Mouse (Mus musculus): ENCODE measurements at regions not wholly inside any gene's neighbourhood (a gene's known extent, or its start where the extent isn't known, plus 50 kb on each side); places are given as distances from the start of the nearest gene placed in this dataset.

- no peaks in the 10 kb centered on the region for H3K4me1 ChIP-seq (replicated peaks; ENCODE audit: control insufficient read depth, insufficient read depth, low read length)
- 66% methylated on average over 4 of the region's 4 CpGs for WGBS
- H3K27me3 ChIP-seq (ENCODE audit: control insufficient read depth, insufficient read depth, low read depth, low read length): no peaks in the 10 kb centered on the region
- H3K36me3 ChIP-seq (ENCODE audit: control insufficient read depth, insufficient read depth, low read length): no peaks in the 10 kb centered on the region
- no peak overlapping the region for H3K4me2 ChIP-seq (ENCODE audit: low read depth, low read length)
- no peak overlapping the region for H3K9ac ChIP-seq (ENCODE audit: low read length)
- H3K9me3 ChIP-seq (ENCODE audit: control insufficient read depth, low read length): no peaks in the 10 kb centered on the region
- no peak overlapping the region for H3K4me3 ChIP-seq (ENCODE audit: low read length)
- no peak overlapping the region for H3K27ac ChIP-seq (ENCODE audit: low read length)
- ATAC-seq (ENCODE audit: low read depth): no peak
These were observed 517.9 kb upstream of the Sox9 start for GRCm38 (mm10) chr11:112264077-112264476.

GRCm38 (mm10) chr11:112270911-112271310 is 511.1 kb upstream of the Sox9 start:
- 71% methylated on average over 5 of the region's 5 CpGs for WGBS
- no peaks in the 10 kb centered on the region for H3K4me1 ChIP-seq (replicated peaks; ENCODE audit: control insufficient read depth, insufficient read depth, low read length)
- H3K9ac ChIP-seq (ENCODE audit: low read length): no peak overlapping the region
- no peak overlapping the region for H3K4me3 ChIP-seq (ENCODE audit: low read length)
- H3K9me3 ChIP-seq (ENCODE audit: control insufficient read depth, low read length): no peaks in the 10 kb centered on the region
- H3K27ac ChIP-seq (ENCODE audit: low read length): peak overlapping the region; percentile 36; the same call in 1 of the 2 replicates
- no peaks in the 10 kb centered on the region for H3K27me3 ChIP-seq (ENCODE audit: control insufficient read depth, insufficient read depth, low read depth, low read length)
- ATAC-seq (ENCODE audit: low read depth): no peak
- no peaks in the 10 kb centered on the region for H3K36me3 ChIP-seq (ENCODE audit: control insufficient read depth, insufficient read depth, low read length)
- H3K4me2 ChIP-seq (ENCODE audit: low read depth, low read length): no peak overlapping the region

GRCm38 (mm10) chr11:112278566-112278965 is 503.5 kb upstream of the Sox9 start:
- no peaks in the 10 kb centered on the region for H3K36me3 ChIP-seq (ENCODE audit: control insufficient read depth, insufficient read depth, low read length)
- no peak overlapping the region for H3K4me2 ChIP-seq (ENCODE audit: low read depth, low read length)
- no peak overlapping the region for H3K4me3 ChIP-seq (ENCODE audit: low read length)
- 87% methylated on average over 1 of the region's 1 CpGs for WGBS
- no peak overlapping the region for H3K9ac ChIP-seq (ENCODE audit: low read length)
- H3K27ac ChIP-seq (ENCODE audit: low read length): no peak overlapping the region
- H3K4me1 ChIP-seq (replicated peaks; ENCODE audit: control insufficient read depth, insufficient read depth, low read length): no peaks in the 10 kb centered on the region
- ATAC-seq (ENCODE audit: low read depth): no peak
- no peaks in the 10 kb centered on the region for H3K27me3 ChIP-seq (ENCODE audit: control insufficient read depth, insufficient read depth, low read depth, low read length)
- H3K9me3 ChIP-seq (ENCODE audit: control insufficient read depth, low read length): no peaks in the 10 kb centered on the region

GRCm38 (mm10) chr11:112282911-112283310 is 499.1 kb upstream of the Sox9 start:
- 75% methylated on average over 7 of the region's 7 CpGs for WGBS

GRCm38 (mm10) chr11:112298901-112299341 is 483.1 kb upstream of the Sox9 start:
- H3K36me3 ChIP-seq (ENCODE audit: control insufficient read depth, insufficient read depth, low read length): no peaks in the 10 kb centered on the region
- no peaks in the 10 kb centered on the region for H3K27me3 ChIP-seq (ENCODE audit: control insufficient read depth, insufficient read depth, low read depth, low read length)
- H3K27ac ChIP-seq (ENCODE audit: low read length): no peak overlapping the region
- H3K4me1 ChIP-seq (replicated peaks; ENCODE audit: control insufficient read depth, insufficient read depth, low read length): no peaks in the 10 kb centered on the region
- H3K4me2 ChIP-seq (ENCODE audit: low read depth, low read length): no peak overlapping the region
- ATAC-seq (ENCODE audit: low read depth): peak; percentile 38
- H3K4me3 ChIP-seq (ENCODE audit: low read length): no peak overlapping the region
- no peak overlapping the region for H3K9ac ChIP-seq (ENCODE audit: low read length)
- H3K9me3 ChIP-seq (ENCODE audit: control insufficient read depth, low read length): no peaks in the 10 kb centered on the region
- 55% methylated on average over 5 of the region's 5 CpGs for WGBS

More at GRCm38 (mm10) chr11:112282911-112283310, 499.1 kb upstream of the Sox9 start:
- Histone ChIP-seq H3K4me3 (ENCODE audit: low read length) (no peak overlapping the region), H3K4me2 (ENCODE audit: low read depth, low read length) (no peak overlapping the region), H3K9me3 (ENCODE audit: control insufficient read depth, low read length) (no peaks in the 10 kb centered on the region), H3K9ac (ENCODE audit: low read length) (no peak overlapping the region), H3K27ac (ENCODE audit: low read length) (no peak overlapping the region), H3K36me3 (ENCODE audit: control insufficient read depth, insufficient read depth, low read length) (no peaks in the 10 kb centered on the region), H3K27me3 (ENCODE audit: control insufficient read depth, insufficient read depth, low read depth, low read length) (no peaks in the 10 kb centered on the region), H3K4me1 (replicated peaks; ENCODE audit: control insufficient read depth, insufficient read depth, low read length) (no peaks in the 10 kb centered on the region)
- ATAC-seq (ENCODE audit: low read depth): no peak

GRCm38 (mm10) chr11:112303091-112303490 is 478.9 kb upstream of the Sox9 start:
- no peak overlapping the region for H3K9ac ChIP-seq (ENCODE audit: low read length)
- H3K36me3 ChIP-seq (ENCODE audit: control insufficient read depth, insufficient read depth, low read length): no peaks in the 10 kb centered on the region
- no peak overlapping the region for H3K27ac ChIP-seq (ENCODE audit: low read length)
- H3K27me3 ChIP-seq (ENCODE audit: control insufficient read depth, insufficient read depth, low read depth, low read length): no peaks in the 10 kb centered on the region
- WGBS: 69% methylated on average over 2 of the region's 2 CpGs
- no peak overlapping the region for H3K4me3 ChIP-seq (ENCODE audit: low read length)
- H3K9me3 ChIP-seq (ENCODE audit: control insufficient read depth, low read length): no peaks in the 10 kb centered on the region
- no peaks in the 10 kb centered on the region; the same call in 1 of the 2 replicates for H3K4me1 ChIP-seq (replicated peaks; ENCODE audit: control insufficient read depth, insufficient read depth, low read length)
- ATAC-seq (ENCODE audit: low read depth): no peak
- H3K4me2 ChIP-seq (ENCODE audit: low read depth, low read length): no peak overlapping the region

GRCm38 (mm10) chr11:112325850-112326249 is 456.2 kb upstream of the Sox9 start:
- ATAC-seq (ENCODE audit: low read depth): 0 out of 2 replicates have a peak, but pooled peaks have one; percentile 34
- Histone ChIP-seq H3K4me2 (ENCODE audit: low read depth, low read length) (no peak overlapping the region), H3K27me3 (ENCODE audit: control insufficient read depth, insufficient read depth, low read depth, low read length) (no peaks in the 10 kb centered on the region), H3K4me3 (ENCODE audit: low read length) (no peak overlapping the region), H3K27ac (ENCODE audit: low read length) (no peak overlapping the region), H3K36me3 (ENCODE audit: control insufficient read depth, insufficient read depth, low read length) (no peaks in the 10 kb centered on the region), H3K9me3 (ENCODE audit: control insufficient read depth, low read length) (no peaks in the 10 kb centered on the region), H3K9ac (ENCODE audit: low read length) (no peak overlapping the region), H3K4me1 (replicated peaks; ENCODE audit: control insufficient read depth, insufficient read depth, low read length) (0 out of 2 replicates have a peak, but pooled peaks cover 3% of the 10 kb centered on the region)
- 70% methylated on average over 4 of the region's 4 CpGs for WGBS

GRCm38 (mm10) chr11:112327606-112328005 is 454.4 kb upstream of the Sox9 start:
- H3K9ac ChIP-seq (ENCODE audit: low read length): no peak overlapping the region
- H3K36me3 ChIP-seq (ENCODE audit: control insufficient read depth, insufficient read depth, low read length): no peaks in the 10 kb centered on the region
- H3K9me3 ChIP-seq (ENCODE audit: control insufficient read depth, low read length): no peaks in the 10 kb centered on the region
- H3K4me3 ChIP-seq (ENCODE audit: low read length): no peak overlapping the region
- no peaks in the 10 kb centered on the region for H3K27me3 ChIP-seq (ENCODE audit: control insufficient read depth, insufficient read depth, low read depth, low read length)
- H3K4me2 ChIP-seq (ENCODE audit: low read depth, low read length): no peak overlapping the region
- no peak overlapping the region for H3K27ac ChIP-seq (ENCODE audit: low read length)
- ATAC-seq (ENCODE audit: low read depth): no peak
- WGBS: 64% methylated on average over 4 of the region's 4 CpGs
- H3K4me1 ChIP-seq (replicated peaks; ENCODE audit: control insufficient read depth, insufficient read depth, low read length): 0 out of 2 replicates have a peak, but pooled peaks cover 3% of the 10 kb centered on the region

GRCm38 (mm10) chr11:112345133-112345532 is 436.9 kb upstream of the Sox9 start:
- ATAC-seq (ENCODE audit: low read depth): no peak
- no peaks in the 10 kb centered on the region for H3K4me1 ChIP-seq (replicated peaks; ENCODE audit: control insufficient read depth, insufficient read depth, low read length)
- no peak overlapping the region for H3K4me3 ChIP-seq (ENCODE audit: low read length)
- H3K36me3 ChIP-seq (ENCODE audit: control insufficient read depth, insufficient read depth, low read length): no peaks in the 10 kb centered on the region
- 27% methylated on average over 6 of the region's 6 CpGs for WGBS
- H3K9ac ChIP-seq (ENCODE audit: low read length): no peak overlapping the region
- H3K4me2 ChIP-seq (ENCODE audit: low read depth, low read length): no peak overlapping the region
- no peaks in the 10 kb centered on the region for H3K9me3 ChIP-seq (ENCODE audit: control insufficient read depth, low read length)
- no peak overlapping the region for H3K27ac ChIP-seq (ENCODE audit: low read length)
- H3K27me3 ChIP-seq (ENCODE audit: control insufficient read depth, insufficient read depth, low read depth, low read length): no peaks in the 10 kb centered on the region

- H3K9me3 ChIP-seq (ENCODE audit: control insufficient read depth, low read length): no peaks in the 10 kb centered on the region
- WGBS: 19% methylated on average over 3 of the region's 3 CpGs
- no peak for ATAC-seq (ENCODE audit: low read depth)
- H3K9ac ChIP-seq (ENCODE audit: low read length): no peak overlapping the region
- H3K4me2 ChIP-seq (ENCODE audit: low read depth, low read length): no peak overlapping the region
- no peaks in the 10 kb centered on the region for H3K36me3 ChIP-seq (ENCODE audit: control insufficient read depth, insufficient read depth, low read length)
- H3K27me3 ChIP-seq (ENCODE audit: control insufficient read depth, insufficient read depth, low read depth, low read length): no peaks in the 10 kb centered on the region
- no peaks in the 10 kb centered on the region for H3K4me1 ChIP-seq (replicated peaks; ENCODE audit: control insufficient read depth, insufficient read depth, low read length)
- no peak overlapping the region for H3K27ac ChIP-seq (ENCODE audit: low read length)
- no peak overlapping the region for H3K4me3 ChIP-seq (ENCODE audit: low read length)
These were observed 436.4 kb upstream of the Sox9 start for GRCm38 (mm10) chr11:112345586-112345985.
